Mouse (Mus musculus) forebrain, embryonic 11.5 days (tissue): ENCODE data around the gene Adnp. TPM values are rescaled to one million over a fixed set of nuclear protein-coding genes. Genes with fewer than 3 reads are reported as not detected.
A peak's percentile ranks its signal among the peaks of the same experiment; 100 is the strongest.

Experiments
- ATAC-seq: fragments of 200-750 bp; cut with Nextera tagmentation; replicated peaks from 2 replicates; pipeline ENCODE4 v1.8.0; 2017; ENCODE audit warnings: moderate TSS enrichment; ENCODE audit not compliant: low FRiP score
- DNase-seq: peaks from one replicate; pipeline ENCODE4 v3.0.0-alpha.2; 2017; ENCODE audit warnings: low spot score
- H3K27ac ChIP-seq: fragments of 300-500 bp; sonication (generic); 2 replicates; pipeline ENCODE4 v1.5.1; 2014; ENCODE audit warnings: low read depth, low read length
- H3K27me3 ChIP-seq: fragments of 300-500 bp; sonication (generic); 2 replicates; pipeline ENCODE4 v1.6.1; 2014; ENCODE audit warnings: mild to moderate bottlenecking, low read length, mixed read lengths; ENCODE audit not compliant: control insufficient read depth, insufficient read depth
- H3K36me3 ChIP-seq: fragments of 300-500 bp; sonication (generic); 2 replicates; pipeline ENCODE4 v1.6.1; 2014; ENCODE audit warnings: mild to moderate bottlenecking, low read length, moderate library complexity, mixed read lengths; ENCODE audit not compliant: control insufficient read depth, insufficient read depth
- H3K4me1 ChIP-seq: fragments of 300-500 bp; sonication (generic); replicated peaks from 2 replicates; pipeline ENCODE4 v1.6.1; 2014; ENCODE audit warnings: low read length, mixed read lengths; ENCODE audit not compliant: control insufficient read depth, insufficient read depth
- H3K4me2 ChIP-seq: fragments of 300-500 bp; sonication (generic); 2 replicates; pipeline ENCODE4 v1.6.1; 2014; ENCODE audit warnings: low read depth, mild to moderate bottlenecking, low read length, moderate library complexity, mixed read lengths; ENCODE audit not compliant: severe bottlenecking
- H3K4me3 ChIP-seq: fragments of 300-500 bp; sonication (generic); 2 replicates; pipeline ENCODE4 v1.5.1; 2014; ENCODE audit warnings: low read depth, low read length
- H3K9ac ChIP-seq: fragments of 300-500 bp; sonication (generic); 2 replicates; pipeline ENCODE4 v1.6.1; 2014; ENCODE audit warnings: low read length
- H3K9me3 ChIP-seq: fragments of 300-500 bp; sonication (generic); 2 replicates; pipeline ENCODE4 v1.6.1; 2016; ENCODE audit warnings: low read length, mixed read lengths; ENCODE audit not compliant: control insufficient read depth
- WGBS: fragments of 180-500 bp; shearing (Covaris S2); extraction: QIAGEN DNeasy Blood & Tissue Kit; methylation state at CpG from one replicate; pipeline ENCODE4 v1.1.7; 2014; 5-methylcytosine and 5-hydroxymethylcytosine counted together
- polyA plus RNA-seq: library from polyadenylated mRNA; unstranded; fragments of >200 nt; fragmentation: Nextera tagmentation; extraction: Ambion mirVana; gene quantifications from 2 replicates; pipeline ENCODE4 v1.2.1, GENCODE M21; 2014

Gene Adnp
- polyA plus RNA-seq, 1 experiment from 2014 or later: 18.7 TPM

DNA sequence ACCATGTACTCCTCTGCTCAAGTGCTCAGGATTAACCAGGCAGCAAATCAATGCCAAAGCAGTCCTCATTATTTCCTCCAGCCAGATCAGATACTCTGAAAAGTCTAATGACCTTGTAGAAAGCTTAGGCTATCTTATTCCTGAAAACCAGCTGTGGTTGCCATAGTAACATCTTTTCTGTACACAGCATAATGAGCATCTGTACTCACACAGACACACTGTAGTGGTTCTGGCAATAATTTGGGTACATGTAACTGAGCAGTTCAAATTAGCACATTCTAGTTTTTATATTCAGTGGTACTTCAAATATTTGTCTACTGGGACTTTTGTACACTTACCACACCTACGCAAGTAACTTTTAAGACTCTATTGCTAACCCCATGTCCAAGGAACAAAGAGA, 8.5 kb downstream of the Adnp start:
- peaks cover 4% of the 10 kb centered on the region for H3K36me3 ChIP-seq

DNA sequence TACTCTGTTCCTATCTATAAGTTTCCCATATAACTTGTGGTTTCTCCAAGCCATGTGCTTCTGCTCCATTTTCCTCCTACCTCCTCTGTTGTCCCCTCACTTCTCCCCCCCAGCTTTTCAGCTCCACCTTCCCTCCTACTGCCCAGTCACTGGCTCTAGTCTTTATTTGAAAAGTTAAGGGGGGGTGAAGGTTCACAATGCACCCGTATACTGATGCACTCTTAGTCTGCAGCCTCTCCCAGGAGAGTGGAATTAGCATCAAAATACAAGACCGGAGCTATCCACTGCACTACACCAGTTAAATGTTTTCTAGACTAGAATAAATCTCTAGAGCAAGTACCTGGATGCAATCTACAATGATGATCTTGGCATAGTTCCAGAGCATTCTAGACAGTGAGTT, 11.2 kb downstream of the Adnp start:
- DNase-seq: no peak
- ATAC-seq: no peak
- no peak overlapping the region for H3K9ac ChIP-seq
- peaks cover 9% of the 10 kb centered on the region for H3K4me1 ChIP-seq
- no peak overlapping the region for H3K4me2 ChIP-seq
- no peak overlapping the region for H3K4me3 ChIP-seq
- H3K27ac ChIP-seq: no peak overlapping the region
- no peaks in the 10 kb centered on the region for H3K9me3 ChIP-seq
- 0 out of 2 replicates have a peak, but pooled peaks cover 2% of the 10 kb centered on the region for H3K36me3 ChIP-seq
- 63% methylated on average over 2 of the region's 2 CpGs for WGBS
- no peaks in the 10 kb centered on the region for H3K27me3 ChIP-seq

More for the DNA sequence above, 8.5 kb downstream of the Adnp start:
- Histone ChIP-seq H3K9me3 (no peaks in the 10 kb centered on the region), H3K27me3 (no peaks in the 10 kb centered on the region), H3K4me2 (no peak overlapping the region), H3K27ac (no peak overlapping the region), H3K4me1 (peaks cover 9% of the 10 kb centered on the region), H3K4me3 (no peak overlapping the region), H3K9ac (no peak overlapping the region)
- WGBS: 92% methylated on average over 1 of the region's 1 CpGs
- DNase-seq (no peak), ATAC-seq (no peak)

DNA sequence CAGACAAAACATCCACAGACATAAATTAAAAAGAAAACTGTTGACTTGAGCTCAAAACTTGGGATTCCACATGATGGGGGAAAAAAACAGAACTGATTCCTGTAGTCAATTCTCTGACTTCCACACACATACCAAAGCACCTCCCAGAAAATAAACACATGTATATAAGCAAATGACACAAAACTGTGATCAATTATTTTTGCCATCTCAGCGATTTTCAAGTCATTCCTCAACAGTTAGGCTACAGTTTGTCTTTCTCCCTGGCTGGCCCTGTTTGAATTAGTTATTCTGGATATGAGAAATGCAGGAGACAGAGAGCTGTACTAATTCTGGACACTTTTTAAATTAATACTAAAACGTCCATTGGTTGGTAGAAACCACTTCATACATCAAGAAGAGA, 13.2 kb downstream of the Adnp start:
- no peak overlapping the region for H3K4me2 ChIP-seq
- no peak overlapping the region for H3K9ac ChIP-seq
- ATAC-seq: no peak
- H3K4me3 ChIP-seq: no peak overlapping the region
- H3K4me1 ChIP-seq: peaks cover 2% of the 10 kb centered on the region
- DNase-seq: no peak
- 0 out of 2 replicates have a peak, but pooled peaks cover 2% of the 10 kb centered on the region for H3K36me3 ChIP-seq
- WGBS: 78% methylated on average over 2 of the region's 2 CpGs
- H3K27ac ChIP-seq: no peak overlapping the region
- no peaks in the 10 kb centered on the region for H3K27me3 ChIP-seq
- H3K9me3 ChIP-seq: no peaks in the 10 kb centered on the region

DNA sequence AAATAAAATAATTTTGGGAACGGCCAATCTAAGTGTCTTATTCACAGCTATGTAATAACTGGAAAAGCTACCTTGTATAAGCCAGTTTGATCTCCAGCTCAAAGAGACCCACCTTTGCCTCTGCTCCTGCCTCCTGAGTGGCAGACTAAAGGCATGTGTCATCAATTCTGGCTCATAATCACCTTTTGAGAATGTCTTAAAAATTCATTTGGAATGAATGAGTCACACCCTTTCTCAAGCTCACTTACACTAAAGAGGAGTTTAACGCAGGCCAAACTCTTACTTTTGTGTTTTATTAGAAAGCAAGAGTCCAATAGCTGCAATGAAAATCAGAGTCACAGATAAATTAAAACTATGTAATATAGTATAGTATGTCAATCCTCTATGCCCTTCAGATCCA, 15.1 kb downstream of the Adnp start:
- no peak overlapping the region for H3K4me2 ChIP-seq
- H3K27ac ChIP-seq: no peak overlapping the region
- no peak overlapping the region for H3K4me3 ChIP-seq
- no peaks in the 10 kb centered on the region for H3K9me3 ChIP-seq
- H3K4me1 ChIP-seq: no peaks in the 10 kb centered on the region; the same call in 1 of the 2 replicates
- DNase-seq: no peak
- no peak overlapping the region for H3K9ac ChIP-seq
- peaks cover 5% of the 10 kb centered on the region; the same call in 1 of the 2 replicates for H3K36me3 ChIP-seq
- ATAC-seq: no peak
- 96% methylated on average over 2 of the region's 2 CpGs for WGBS
- no peaks in the 10 kb centered on the region for H3K27me3 ChIP-seq

DNA sequence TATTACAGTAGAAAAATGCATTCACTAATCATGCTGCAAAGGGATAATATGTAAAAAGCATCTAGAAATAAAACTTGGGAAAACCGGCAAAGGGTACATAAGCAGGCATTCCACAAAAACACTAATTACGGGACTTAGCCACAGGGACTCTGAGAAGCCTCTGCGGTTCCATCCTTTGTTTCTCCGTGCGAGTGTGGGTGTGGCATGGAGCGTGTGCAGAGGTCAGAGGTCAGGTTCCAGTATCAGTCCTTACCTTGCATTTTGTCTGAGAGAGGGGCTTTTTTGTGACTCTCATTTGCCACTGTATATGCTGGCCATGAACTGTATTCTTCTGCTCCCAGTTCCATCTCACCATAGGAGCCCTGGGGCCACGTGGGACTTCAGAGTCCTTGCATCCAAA, 31.0 kb downstream of the Adnp start:
- Histone ChIP-seq H3K36me3 (no peaks in the 10 kb centered on the region; the same call in 1 of the 2 replicates), H3K27ac (no peak overlapping the region), H3K9ac (no peak overlapping the region), H3K4me2 (no peak overlapping the region), H3K27me3 (no peaks in the 10 kb centered on the region), H3K4me3 (no peak overlapping the region), H3K9me3 (no peaks in the 10 kb centered on the region), H3K4me1 (no peaks in the 10 kb centered on the region)
- 39% methylated on average over 7 of the region's 7 CpGs for WGBS
- ATAC-seq (no peak), DNase-seq (no peak)

DNA sequence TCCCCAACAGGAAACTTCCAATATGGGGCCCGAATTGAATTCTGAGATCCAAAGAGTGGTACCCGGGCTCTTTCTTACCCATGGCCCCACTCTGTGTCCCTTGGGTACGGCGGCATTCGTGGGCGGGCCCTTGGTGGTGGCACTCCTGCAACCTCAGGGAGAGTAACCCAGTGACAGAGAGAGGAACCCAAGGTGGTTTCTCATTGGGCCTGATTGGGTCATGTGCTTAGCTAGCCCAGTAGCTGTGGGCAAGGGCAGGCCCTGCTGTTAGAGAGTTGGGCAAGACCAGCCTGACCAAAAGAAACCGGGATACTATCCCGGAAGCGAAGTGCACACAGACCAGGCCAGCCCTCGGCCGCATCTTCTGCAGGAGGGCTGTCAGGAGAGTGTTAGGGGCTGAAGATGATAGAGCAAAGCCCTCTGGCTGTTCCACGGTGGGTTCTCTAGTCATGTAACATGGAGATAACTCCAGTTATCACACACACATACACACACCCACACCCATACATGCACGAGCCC, 36.7 kb downstream of the Adnp start:
- Histone ChIP-seq H3K4me2 (no peak overlapping the region), H3K36me3 (no peaks in the 10 kb centered on the region), H3K4me3 (no peak overlapping the region), H3K9ac (no peak overlapping the region), H3K27me3 (no peaks in the 10 kb centered on the region), H3K9me3 (no peaks in the 10 kb centered on the region), H3K27ac (no peak overlapping the region), H3K4me1 (peaks cover 9% of the 10 kb centered on the region; the same call in 1 of the 2 replicates)
- ATAC-seq (peak; percentile 69), DNase-seq (no peak)
- WGBS: 9% methylated on average over 13 of the region's 13 CpGs

DNA sequence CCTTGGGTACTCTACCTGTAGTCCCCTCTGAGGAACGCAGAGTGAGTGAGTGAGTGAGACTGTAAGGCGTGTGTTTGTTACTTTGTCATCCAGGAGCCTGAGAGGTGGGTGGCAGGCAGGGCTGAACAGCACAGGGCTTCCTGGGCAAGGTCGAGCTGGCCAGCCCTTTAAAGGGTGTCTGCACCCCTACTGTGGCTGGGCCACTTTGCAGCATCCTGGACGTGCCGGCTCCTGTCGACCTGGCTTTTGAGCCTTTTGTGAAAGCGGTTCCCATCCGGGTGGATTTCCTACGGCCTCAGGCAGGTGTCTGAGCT, 37.2 kb downstream of the Adnp start:
- Histone ChIP-seq H3K9me3 (no peaks in the 10 kb centered on the region), H3K4me2 (no peak overlapping the region), H3K27me3 (no peaks in the 10 kb centered on the region), H3K27ac (no peak overlapping the region), H3K4me1 (peaks cover 9% of the 10 kb centered on the region; the same call in 1 of the 2 replicates), H3K4me3 (no peak overlapping the region), H3K9ac (no peak overlapping the region), H3K36me3 (no peaks in the 10 kb centered on the region)
- WGBS: 1% methylated on average over 9 of the region's 9 CpGs
- DNase-seq (no peak), ATAC-seq (peak; percentile 29; the same call in 1 of the 2 replicates)

DNA sequence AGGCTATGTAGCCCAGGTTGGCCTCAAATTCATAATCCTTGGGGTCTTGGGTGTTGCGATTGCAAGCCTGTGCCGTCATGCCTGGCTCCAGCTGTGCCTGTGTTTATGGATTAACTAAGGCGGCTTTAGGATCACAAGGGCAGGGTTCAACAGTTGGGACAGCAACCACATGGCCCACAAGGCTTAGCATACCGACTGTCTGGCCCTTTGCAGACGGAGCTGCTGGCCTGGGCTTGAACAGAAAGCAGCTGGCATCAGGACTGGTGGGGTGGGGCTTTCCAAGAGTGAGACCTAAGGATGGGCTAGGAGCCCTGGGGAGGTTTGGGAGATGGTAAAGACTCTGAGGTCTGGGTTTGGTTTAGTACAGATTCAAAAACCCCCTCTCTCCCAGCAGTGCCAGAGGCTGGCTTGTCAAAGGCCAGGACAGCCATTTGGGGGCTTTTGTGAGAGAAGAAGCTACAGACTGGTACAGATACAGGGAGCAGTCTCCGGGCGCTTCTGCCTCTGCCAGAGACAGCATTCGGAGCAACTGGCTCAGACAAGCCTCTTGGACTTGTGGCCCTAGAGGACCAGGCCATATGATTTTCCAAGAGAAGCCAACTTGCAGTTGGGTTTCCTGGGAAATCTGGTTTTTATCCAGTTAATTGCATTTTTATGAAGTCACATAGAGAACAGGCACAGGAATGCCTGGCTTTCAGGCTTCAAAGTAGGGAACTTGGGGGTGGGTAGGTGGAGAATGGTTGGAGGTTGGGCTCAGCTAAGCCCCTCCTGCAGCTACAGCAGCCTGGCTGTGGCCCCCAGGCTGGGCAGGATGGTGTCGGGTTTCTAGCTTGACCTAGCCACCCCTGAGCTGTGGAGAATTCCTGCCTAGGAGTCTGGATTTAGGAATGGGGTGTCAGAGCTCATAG, 37.8 kb downstream of the Adnp start:
- H3K4me1 ChIP-seq: peaks cover 9% of the 10 kb centered on the region; the same call in 1 of the 2 replicates
- H3K4me3 ChIP-seq: no peak overlapping the region
- H3K9ac ChIP-seq: no peak overlapping the region
- no peaks in the 10 kb centered on the region for H3K36me3 ChIP-seq
- no peaks in the 10 kb centered on the region for H3K9me3 ChIP-seq
- no peaks in the 10 kb centered on the region for H3K27me3 ChIP-seq
- WGBS: 27% methylated on average over 9 of the region's 9 CpGs
- no peak overlapping the region for H3K27ac ChIP-seq
- ATAC-seq (peak; percentile 52; the same call in 1 of the 2 replicates), DNase-seq (no peak)
- no peak overlapping the region for H3K4me2 ChIP-seq
